Mouse (Mus musculus): ENCODE results near the gene Ankfy1. TPM values are rescaled to one million over a fixed set of nuclear protein-coding genes. Genes with fewer than 3 reads are reported as not detected.

The Ankfy1 gene
- polyA plus RNA-seq, 1 experiment from 2014 or later = 35.2 TPM

Small RNAs within 50 kb of the gene (microRNA-seq; reads per million reads assigned to microRNA genes)
- gene Gm25678 = not detected

Other genes with a start within 250 kb of the Ankfy1 start
- gene Mybbp1a, start 248.7 kb upstream of the Ankfy1 start, polyA plus RNA-seq (2016; fragmentation: Nextera tagmentation; extraction: Ambion mirVana) = 158 and 160 TPM in 2 replicates
- 4.9 and 5.4 TPM in 2 replicates for gene Spns2, start 200.1 kb upstream of the Ankfy1 start, polyA plus RNA-seq (2016; fragmentation: Nextera tagmentation; extraction: Ambion mirVana)
- not detected in 2 replicates for gene Spns3, start 139.5 kb upstream of the Ankfy1 start, polyA plus RNA-seq (2016; fragmentation: Nextera tagmentation; extraction: Ambion mirVana)
- gene Ube2g1, start 82.7 kb upstream of the Ankfy1 start, polyA plus RNA-seq (2016; fragmentation: Nextera tagmentation; extraction: Ambion mirVana) = 106 and 113 TPM in 2 replicates
- gene Cyb5d2, start 106.1 kb downstream of the Ankfy1 start, polyA plus RNA-seq (2016; fragmentation: Nextera tagmentation; extraction: Ambion mirVana) = 4.7 and 5.2 TPM in 2 replicates
- 11.3 and 12.1 TPM in 2 replicates for gene Zzef1, start 106.2 kb downstream of the Ankfy1 start, polyA plus RNA-seq (2016; fragmentation: Nextera tagmentation; extraction: Ambion mirVana)